In genomic region chr12:13518082-13518481, GRCm38 (mm10) we compare ENCODE assay signal across 26 mouse cellular contexts.
A peak's percentile ranks its signal among the peaks of the same experiment; 100 is the strongest.
DNase-seq lines count a peak whose midpoint lies in the region; ATAC-seq lines count a peak whose summit lies in the region.
"Had no signal": no experiment of that assay in that cellular context is flagged by ENCODE, and none has a peak within 500 bp of the region (broad histone marks: within the 10 kb centered on the region; RNA-seq: fewer than 3 reads in every experiment).

No protein-coding gene starts in this region.

- H3K9me3 ChIP-seq in heart, embryonic 10.5 days: no peaks in the 10 kb centered on the region
- H3K9me3 ChIP-seq in liver, embryonic 11.5 days (ENCODE audit: control insufficient read depth, low read length): no peaks in the 10 kb centered on the region
- H3K9me3 ChIP-seq: heart, embryonic 15.5 days; hindbrain, embryonic 15.5 days had no signal

- peaks cover 11% of the 10 kb centered on the region; the same call in 1 of the 2 replicates for H3K36me3 ChIP-seq in heart, embryonic 10.5 days
- no peaks in the 10 kb centered on the region; the same call in 1 of the 2 replicates for H3K36me3 ChIP-seq in liver, embryonic 11.5 days (ENCODE audit: control insufficient read depth, insufficient read depth, low read length)

- H3K27ac ChIP-seq in heart, embryonic 10.5 days: no peak overlapping the region
- H3K27ac ChIP-seq in liver, embryonic 11.5 days (ENCODE audit: low read depth, low read length): no peak overlapping the region
- H3K27ac ChIP-seq: heart, embryonic 15.5 days; hindbrain, embryonic 15.5 days; limb, embryonic 13.5 days; stomach, postnatal 0 days had no signal

- DNase-seq in heart, embryonic 10.5 days (ENCODE audit: low spot score): peak; percentile 76
- DNase-seq in heart, postnatal 14 days: no peak
- peak; percentile 52 for DNase-seq in T-cell, adult 2 months (ENCODE audit: low spot score)
- DNase-seq in liver, embryonic 11.5 days (ENCODE audit: low spot score): no peak
- peak; percentile 42 for DNase-seq in naive thymus-derived CD4-positive, alpha-beta T cell, adult 2 months (ENCODE audit: low read depth)
- no peak for DNase-seq in layer of hippocampus, adult 11-12 months (ENCODE audit: low spot score)
- no peak for DNase-seq in cerebellum, postnatal 4 days (ENCODE audit: low spot score in 2 of 2)
- DNase-seq: adrenal gland, adult 8-10 months; cerebellum, adult 2 months; cerebellum, postnatal 36 days; gastrocnemius, postnatal 25 days; kidney, postnatal 4 days; layer of hippocampus, adult 9-11 months; lung, adult 18-20 months; lung, postnatal 10 days; right cerebral cortex, postnatal 14 days had no signal

- H3K4me3 ChIP-seq in heart, embryonic 10.5 days: no peak overlapping the region
- no peak overlapping the region for H3K4me3 ChIP-seq in liver, embryonic 11.5 days (ENCODE audit: low read depth, low read length)
- H3K4me3 ChIP-seq: erythroblast, embryonic 14.5 days; heart, embryonic 15.5 days; hindbrain, embryonic 15.5 days; limb, embryonic 13.5 days had no signal

- no peak overlapping the region for H3K4me2 ChIP-seq in liver, embryonic 11.5 days
- H3K4me2 ChIP-seq: heart, embryonic 15.5 days; hindbrain, embryonic 15.5 days; limb, embryonic 13.5 days; midbrain, embryonic 11.5 days had no signal

- peaks cover 3% of the 10 kb centered on the region; the same call in 1 of the 2 replicates for H3K4me1 ChIP-seq in heart, embryonic 10.5 days
- H3K4me1 ChIP-seq in liver, embryonic 11.5 days (replicated peaks; ENCODE audit: control insufficient read depth, insufficient read depth, low read length): no peaks in the 10 kb centered on the region
- H3K4me1 ChIP-seq: heart, embryonic 15.5 days; hindbrain, embryonic 15.5 days; limb, embryonic 13.5 days had no signal

- intact Hi-C loops in heart, postnatal 14 days (cut with DNase I): no loop called here

- WGBS in heart, embryonic 10.5 days: 35% methylated on average over 1 of the region's 1 CpGs
- WGBS in liver, embryonic 11.5 days: 20% methylated on average over 1 of the region's 1 CpGs

- H3K27me3 ChIP-seq in heart, embryonic 10.5 days (ENCODE audit: insufficient read depth, poor library complexity, severe bottlenecking): no peaks in the 10 kb centered on the region
- H3K27me3 ChIP-seq in liver, embryonic 11.5 days (replicated peaks; ENCODE audit: control insufficient read depth, insufficient read depth, low read length): no peaks in the 10 kb centered on the region
- H3K27me3 ChIP-seq: heart, embryonic 15.5 days; hindbrain, embryonic 15.5 days; limb, embryonic 13.5 days; Patski had no signal

- ATAC-seq in liver, embryonic 11.5 days (replicated peaks; ENCODE audit: low FRiP score): peak; percentile 64; the same call in 1 of the 2 replicates
- no peak for ATAC-seq in inflammation-experienced regulatory T-cells, adult 6 months
- ATAC-seq: forebrain, embryonic 14.5 days; intestine, postnatal 0 days; Patski had no signal

- no peak overlapping the region for H3K9ac ChIP-seq in liver, embryonic 11.5 days (ENCODE audit: low read depth, low read length)
- H3K9ac ChIP-seq: heart, embryonic 15.5 days; hindbrain, embryonic 15.5 days; limb, embryonic 13.5 days had no signal

Comparison
In these comparisons a context has a peak if more than half of its experiments do, and no peak if none do; other contexts are left out.
1. DNase-seq: peak in heart, embryonic 10.5 days (single experiment), T-cell, adult 2 months (single experiment) and naive thymus-derived CD4-positive, alpha-beta T cell, adult 2 months (single experiment); none in heart, postnatal 14 days (0 of 2), liver, embryonic 11.5 days (single experiment), layer of hippocampus, adult 11-12 months (single experiment) and cerebellum, postnatal 4 days (0 of 2).